Mouse (Mus musculus) urinary bladder, postnatal 10 days (tissue): ENCODE measurements around the gene Zscan25.
A peak's percentile ranks its signal among the peaks of the same experiment; 100 is the strongest.
"Not testable (repeated sequence)": the region's sequence is repeated elsewhere in the genome, so short reads cannot be mapped to it uniquely, and the experiment has no call there.

ENCODE experiments used
- DNase-seq: peaks from one replicate; pipeline ENCODE4 v3.0.0; 2022; ENCODE audit warnings: low spot score

The Zscan25 gene

DNA sequence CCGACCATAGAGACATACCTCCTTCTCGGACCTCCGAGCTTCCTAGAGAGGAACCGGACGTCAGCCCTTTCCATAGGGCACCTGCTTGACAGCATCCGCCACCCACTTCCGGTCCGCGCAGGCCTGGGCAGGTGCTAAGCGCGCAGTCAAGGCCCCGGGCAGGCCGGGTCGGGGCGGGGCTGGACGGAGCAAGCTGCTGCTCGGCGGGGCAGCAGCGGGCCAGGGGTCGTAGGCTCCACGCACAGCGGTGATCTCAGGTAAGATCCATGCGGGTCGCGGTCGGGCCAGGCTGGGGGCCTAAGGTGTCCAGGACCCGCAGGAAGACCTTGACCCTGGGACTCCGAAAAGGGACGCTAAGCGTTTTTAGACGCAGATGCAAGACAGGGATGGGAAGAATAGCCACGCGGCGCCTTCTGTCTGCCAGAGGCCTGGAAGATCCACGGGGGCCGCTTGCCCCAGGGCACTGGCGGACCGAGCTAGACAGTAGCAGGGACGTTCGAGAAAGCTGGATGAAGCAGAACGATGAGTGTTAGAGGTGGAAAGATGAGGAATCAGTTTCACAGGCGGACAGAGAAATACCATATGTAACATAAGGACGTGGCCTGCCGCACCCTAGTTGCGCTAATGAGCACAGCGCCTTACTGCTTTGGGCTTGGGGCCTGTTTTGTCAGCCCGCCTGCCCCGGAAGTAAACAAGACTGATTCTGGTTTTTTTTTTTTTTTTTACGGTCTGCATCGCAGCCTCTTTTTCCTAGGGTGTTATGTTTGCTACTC, at the start of gene Zscan25:
Zscan25 (plus strand) TSS at position 130 of the 773 bp plus-strand sequence.
- peak; percentile 66 for DNase-seq

DNA sequence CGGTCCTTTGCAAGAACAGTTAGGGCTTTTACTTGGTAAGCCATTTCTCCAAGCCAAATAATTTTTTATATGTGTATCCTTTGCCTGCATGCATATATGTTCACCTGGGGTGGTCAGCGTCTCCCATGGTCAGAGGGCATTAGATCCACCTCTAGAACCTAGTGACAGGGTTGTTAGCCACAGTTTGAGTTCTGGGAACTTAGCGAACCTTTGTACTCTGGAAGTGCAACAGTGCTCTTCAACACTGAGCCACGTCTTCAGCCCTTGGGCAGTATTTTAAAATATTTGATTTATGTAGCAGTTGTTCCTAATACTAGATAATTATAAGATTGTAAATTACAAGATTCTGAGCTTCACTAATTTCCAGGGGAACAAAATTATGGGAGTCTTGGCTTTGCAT, 49.7 kb upstream of the Zscan25 start:
- DNase-seq = no peak

DNA sequence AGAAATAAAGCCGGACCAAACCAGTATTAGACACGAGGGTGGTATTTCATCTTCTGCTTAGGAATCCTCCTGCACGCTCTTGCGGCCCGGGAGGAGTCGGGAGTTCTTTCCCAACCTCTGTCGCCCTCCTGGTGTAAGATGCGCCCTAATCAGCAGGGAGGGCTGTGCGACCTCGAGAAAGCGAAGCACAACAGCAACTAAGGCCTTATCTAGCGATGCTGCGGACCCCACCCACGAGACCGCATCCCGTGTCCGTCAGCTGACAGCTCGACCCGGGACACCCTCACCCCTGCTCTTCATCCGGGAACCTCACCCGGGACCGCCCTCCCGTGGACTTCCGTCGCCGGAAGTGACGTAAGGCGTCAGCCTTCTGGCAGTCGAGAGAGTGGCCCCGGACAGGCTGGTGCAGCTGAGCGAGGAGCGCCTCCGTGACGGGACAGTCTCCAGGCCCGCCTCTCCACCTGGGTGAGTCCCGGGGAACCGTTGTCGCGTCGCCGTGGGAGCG, 48.9 kb upstream of the Zscan25 start, which contains the start of gene Zfp655:
Zfp655 (plus strand) TSS at position 349 of the 505 bp plus-strand sequence.
- DNase-seq = peak; percentile 92

DNA sequence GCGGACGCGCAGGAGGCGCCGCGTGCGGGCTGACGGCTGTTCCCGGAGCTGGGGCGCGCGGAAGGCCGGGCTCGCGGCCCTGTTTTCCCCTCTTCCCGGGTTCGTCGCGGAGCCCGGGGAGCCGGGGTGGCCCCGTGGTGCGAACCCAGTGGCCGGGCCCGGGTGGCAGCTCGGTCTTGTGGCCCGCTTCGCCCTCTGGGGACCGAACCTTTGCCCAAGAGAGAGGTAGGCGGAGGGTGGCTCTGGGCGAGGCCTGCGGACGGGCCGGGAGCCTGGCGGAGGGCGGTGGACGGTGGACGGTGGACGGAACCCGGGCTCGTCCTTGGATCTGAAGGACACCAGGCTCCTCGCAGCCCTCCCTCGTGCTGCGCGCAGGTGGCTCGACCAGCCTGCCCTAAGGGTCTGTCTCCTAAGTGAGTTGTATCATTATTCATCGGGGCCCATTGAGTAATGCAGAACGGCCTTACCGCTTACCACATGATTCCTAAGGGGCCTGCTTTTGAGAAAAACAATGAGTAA, 48.3 kb upstream of the Zscan25 start:
- DNase-seq = no peak

DNA sequence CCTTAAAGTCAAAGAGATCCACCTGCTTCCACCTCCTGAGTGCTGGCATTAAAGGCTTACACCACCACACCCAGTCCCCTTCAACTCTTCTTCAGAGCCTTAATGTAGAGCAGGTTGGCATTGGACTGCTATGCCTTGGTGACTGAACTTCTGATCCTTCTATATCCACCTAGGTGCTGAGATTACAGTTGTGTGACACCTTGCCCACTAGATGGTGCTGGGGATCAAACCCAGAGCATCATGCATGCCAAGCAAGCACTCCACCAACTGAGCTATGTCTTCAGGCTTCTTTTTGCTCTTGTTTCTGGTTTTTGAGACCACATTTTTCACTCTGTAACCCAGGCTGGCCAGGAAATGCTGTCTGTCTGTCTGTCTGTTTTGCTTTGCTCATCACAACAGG, 45.7 kb upstream of the Zscan25 start:
- DNase-seq = no peak

DNA sequence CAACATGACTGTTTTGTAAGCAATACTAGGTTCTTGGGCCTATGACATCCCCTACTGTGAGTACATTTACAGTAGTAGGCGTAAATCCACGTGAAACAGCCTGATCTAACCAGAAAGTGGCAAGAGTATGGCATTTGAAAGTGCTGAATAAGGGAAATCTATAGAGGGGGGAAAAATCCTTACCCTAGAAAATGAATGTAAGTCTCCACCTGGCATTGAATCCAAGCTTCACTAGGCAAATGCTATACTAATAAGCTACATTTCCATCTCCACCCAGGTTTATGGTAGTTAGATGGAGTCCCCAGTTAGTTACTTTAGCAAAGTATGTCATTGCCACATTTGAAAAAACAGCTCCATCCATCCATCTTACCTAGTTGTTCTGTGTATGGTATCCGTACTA, 30.8 kb upstream of the Zscan25 start:
- no peak for DNase-seq

DNA sequence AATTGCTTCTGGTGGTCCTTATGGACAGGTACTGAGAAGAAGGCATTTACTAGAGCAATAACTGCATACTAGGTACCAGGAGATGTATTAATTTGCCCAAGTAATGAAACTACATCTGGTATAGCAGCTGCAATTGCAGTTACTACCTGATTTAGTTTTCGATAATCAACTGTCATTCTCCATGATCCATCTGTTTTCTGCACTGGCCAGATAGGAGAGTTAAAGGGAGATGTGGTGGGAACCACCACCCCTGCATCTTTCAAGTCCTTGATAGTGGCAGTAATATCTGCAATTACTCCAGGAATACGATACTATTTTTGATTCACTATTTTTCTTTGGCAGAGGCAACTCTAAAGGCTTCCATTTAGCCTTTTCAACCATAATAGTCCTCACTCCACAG, 6.7 kb upstream of the Zscan25 start:
- DNase-seq = not testable (repeated sequence)

DNA sequence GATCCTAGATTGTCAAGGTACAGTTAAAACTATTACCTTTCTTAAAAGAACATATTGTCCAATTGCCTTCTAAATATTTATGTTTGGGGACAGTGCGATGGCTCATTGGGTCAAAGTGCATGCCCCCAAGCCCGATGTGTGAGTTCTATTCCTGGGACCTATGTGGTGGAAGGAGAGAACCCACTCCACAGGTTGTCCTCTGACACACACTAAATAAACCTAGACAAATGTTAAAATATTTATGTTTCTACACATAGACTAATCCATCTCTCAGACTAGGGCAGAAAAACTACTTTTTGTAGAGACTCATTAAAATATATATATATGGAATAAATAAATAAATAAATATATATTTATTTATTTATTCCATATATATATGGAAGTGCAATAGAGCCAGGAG, 352 bp upstream of the Zscan25 start:
- no peak for DNase-seq

DNA sequence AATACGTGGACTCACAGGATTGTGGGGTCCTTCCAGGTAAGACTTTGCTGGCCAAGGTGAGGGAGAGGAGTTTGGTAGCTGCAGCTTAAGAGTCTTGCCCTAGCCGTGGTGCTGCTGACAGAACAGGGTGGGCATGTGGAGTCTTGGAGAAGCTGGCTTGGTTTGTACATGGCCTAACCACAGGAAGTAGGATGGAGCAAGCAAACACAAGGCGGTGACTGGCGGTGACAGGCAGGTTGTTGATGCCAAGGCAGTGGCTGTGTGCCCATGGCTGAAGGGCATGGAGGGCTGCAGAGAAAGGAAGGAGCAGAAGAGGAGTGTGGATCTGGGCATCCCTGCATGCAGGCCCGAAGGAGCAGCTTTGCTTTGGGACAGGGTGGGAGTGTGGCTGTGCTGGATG, 8.1 kb downstream of the Zscan25 start:
- DNase-seq = no peak

DNA sequence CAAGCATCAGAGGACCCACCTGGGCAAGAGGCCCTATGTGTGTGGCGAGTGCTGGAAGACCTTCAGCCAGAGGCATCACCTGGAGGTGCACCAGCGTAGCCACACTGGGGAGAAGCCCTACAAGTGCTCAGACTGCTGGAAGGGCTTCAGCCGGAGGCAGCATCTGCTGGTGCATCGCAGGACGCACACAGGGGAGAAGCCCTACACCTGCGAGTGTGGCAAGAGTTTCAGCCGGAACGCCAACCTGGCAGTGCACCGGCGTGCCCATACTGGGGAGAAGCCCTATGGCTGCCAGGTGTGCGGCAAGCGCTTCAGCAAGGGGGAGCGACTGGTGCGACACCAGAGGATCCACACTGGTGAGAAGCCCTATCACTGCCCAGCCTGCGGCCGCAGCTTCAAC, 10.4 kb downstream of the Zscan25 start:
- DNase-seq = no peak

DNA sequence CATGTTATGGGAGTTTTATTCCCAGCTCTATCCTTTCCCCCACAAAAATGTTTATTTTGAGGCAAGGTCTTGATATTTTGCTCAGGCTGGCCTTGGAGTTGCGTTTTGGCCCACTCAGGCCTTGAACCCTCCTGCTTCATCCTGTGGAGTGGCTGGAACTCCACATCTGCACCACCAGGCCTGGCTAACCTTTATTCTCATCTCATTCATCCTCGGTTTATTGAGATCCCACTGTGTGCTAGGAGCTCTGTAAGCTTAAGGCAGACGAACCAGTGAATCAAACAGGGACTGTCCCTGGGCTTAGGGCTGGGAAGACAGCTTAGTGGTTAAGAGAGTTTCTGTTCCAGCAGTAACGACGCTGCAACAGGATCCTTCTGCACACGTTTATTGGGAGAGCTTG, 12.1 kb downstream of the Zscan25 start:
- DNase-seq = no peak

DNA sequence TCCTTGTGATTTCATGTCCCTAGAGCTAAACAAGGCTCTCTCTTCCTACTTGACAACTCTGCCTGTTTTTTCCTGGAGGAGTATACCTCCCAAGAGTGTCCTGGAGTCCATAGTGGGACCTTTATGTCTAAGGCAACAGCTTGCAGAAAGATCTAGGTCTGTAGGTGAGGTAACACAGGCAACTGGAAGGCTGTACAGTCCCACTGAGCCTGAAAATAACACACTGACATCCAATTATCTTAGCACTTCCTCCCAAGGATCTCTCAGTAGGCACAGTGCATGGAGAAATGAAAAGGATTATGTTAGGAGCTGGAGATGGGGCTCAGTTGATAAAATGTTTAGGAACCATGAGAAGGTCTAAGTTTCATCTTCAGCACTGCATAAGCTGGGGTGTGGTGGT, 20.2 kb downstream of the Zscan25 start:
- no peak for DNase-seq

DNA sequence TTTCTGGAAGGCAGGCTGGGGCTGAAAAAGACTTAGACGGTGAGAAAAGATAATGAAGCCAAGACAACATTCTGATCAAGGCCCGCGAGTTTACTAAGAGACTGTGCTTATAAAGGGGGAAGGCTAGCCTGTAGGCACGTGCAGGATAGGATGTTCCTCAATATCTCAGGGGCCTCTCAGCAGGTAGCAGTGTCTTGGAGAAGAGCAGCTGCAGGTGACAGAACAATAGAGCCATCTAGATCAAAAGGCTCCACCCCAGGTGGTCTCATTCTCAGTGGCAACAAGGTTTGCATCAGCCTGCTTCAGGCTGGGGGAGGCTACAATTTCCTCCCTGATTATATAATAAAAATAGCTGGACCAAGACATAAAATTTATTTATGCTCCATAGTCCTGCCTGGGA, 21.5 kb downstream of the Zscan25 start:
- not testable (repeated sequence) for DNase-seq

DNA sequence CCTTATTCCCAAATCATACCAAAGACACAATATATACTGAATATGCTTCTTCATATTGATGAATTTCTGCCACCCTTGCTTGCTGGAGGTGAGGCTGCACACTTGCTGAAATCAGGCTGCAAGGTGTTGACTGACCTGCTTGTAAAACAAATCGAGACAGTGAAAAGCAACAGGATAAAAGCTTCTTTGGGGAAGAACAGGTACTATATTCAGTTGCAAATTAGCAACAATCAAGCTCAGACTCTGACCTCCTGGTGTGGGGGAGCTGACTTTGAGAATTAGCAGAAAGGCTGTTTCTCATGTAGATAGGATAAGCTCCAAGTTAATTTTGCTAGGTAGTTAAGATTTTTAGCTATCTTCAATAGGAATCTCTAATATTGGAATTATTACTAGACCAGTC, 22.1 kb downstream of the Zscan25 start:
- no peak for DNase-seq

DNA sequence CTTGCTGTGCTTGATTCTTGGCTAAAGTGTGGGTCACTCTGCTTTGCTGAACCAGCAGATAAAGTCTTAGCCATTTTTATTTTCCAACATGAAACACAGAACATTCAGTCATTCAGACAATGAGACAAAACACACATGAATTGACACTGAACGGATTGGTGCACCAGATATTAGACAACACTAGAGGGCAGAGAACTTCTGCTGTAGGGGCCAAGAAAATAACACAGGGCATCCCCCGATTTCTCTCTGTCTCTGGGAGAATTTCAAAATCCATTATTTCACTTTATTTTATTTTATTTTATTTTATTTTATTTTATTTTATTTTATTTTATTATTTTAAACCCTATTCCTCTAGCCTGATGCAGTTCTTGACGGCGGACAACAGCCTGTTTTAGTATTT, 26.7 kb downstream of the Zscan25 start:
- not testable (repeated sequence) for DNase-seq

DNA sequence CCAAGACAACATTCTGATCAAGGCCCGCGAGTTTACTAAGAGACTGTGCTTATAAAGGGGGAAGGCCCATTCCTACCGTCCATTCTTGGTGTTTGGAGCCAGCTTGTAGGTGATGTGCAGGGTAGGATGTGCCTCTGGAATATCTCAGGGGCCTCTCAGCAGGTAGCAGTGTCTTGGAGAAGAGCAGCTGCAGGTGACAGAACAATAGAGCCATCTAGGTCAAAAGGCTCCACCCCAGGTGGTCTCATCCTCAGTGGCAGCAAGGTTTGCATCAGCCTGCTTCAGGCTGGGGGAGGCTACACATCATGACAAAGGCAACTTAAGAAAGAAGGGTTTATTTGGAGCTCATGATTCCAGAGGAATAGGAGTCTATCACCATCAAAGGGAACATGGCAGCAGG, 27.5 kb downstream of the Zscan25 start:
- DNase-seq = not testable (repeated sequence)

DNA sequence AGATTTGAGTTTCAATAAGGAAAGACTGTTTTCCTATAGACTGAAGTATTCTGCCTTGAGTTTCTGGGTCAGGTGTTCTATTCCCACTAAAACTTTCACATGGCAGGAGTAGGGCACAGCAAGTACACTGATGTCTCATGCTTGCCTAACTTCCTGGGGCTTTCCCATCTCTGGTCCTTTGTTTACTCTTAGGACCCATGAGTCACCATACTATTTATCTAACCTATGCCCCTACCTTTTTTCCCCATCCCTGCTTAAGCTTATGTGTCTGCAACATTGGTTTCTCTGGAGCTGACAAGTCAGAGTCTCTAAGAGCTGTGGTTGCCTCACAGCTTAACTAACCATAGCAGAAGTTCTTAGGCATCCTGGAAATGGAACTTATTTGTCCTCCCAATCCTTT, 33.5 kb downstream of the Zscan25 start:
- no peak for DNase-seq

DNA sequence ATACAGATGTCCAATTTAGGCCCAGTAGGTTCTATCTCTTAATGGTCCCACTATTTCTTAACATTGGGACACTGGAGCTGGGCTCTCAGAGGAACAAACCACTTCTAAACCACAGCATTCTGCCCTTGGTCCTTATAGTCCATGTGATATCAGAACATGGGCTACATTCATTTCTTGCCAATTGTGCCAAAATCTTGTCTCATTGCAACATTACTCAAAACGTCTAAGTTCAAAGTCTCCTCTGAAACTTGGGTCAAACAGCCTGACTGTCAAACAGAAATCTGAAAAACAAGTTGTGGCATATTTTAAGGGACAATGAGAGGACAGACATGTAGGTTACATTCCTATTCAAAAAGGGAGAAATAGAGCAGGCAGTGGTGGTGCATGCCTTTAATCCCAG, 36.8 kb downstream of the Zscan25 start:
- DNase-seq = no peak

DNA sequence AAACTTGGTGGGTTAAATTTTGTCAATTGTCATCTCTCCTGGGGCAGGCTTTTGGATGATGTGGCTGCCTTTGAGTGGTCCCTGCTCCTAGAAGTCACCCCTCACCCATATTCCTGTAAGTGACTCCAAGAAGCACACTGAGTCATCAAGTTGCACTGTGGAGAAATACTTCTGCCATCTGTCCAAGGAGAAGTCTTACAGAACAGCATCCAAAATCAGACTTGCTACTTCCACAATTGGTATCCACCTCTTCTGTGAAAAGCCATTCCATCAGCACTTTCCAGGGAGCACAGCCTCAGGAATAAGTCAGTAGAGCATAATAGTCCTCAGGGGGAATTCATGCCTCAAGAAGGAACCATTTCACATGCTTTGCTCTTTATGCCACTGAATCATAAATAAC, 58.5 kb downstream of the Zscan25 start:
- DNase-seq = not testable (repeated sequence)
